ENCODE assay signal across 31 mouse cellular contexts in genomic region chr3:136103339-136103738, GRCm38 (mm10).
"Had no signal": no experiment of that assay in that cellular context is flagged by ENCODE, and none has a peak within 500 bp of the region (broad histone marks: within the 10 kb centered on the region; RNA-seq: fewer than 3 reads in every experiment).

No protein-coding gene starts in this region.

- H3K9me3 ChIP-seq: limb, embryonic 10.5 days; limb, embryonic 12.5 days; limb, embryonic 13.5 days; limb, embryonic 15.5 days; liver, embryonic 12.5 days; liver, embryonic 13.5 days; liver, embryonic 15.5 days; lung, embryonic 15.5 days; megakaryocyte, embryonic 14.5 days; midbrain, embryonic 10.5 days; midbrain, embryonic 12.5 days; midbrain, embryonic 13.5 days; midbrain, embryonic 15.5 days; neural tube, embryonic 12.5 days had no signal

- H3K27ac ChIP-seq: limb, embryonic 10.5 days; limb, embryonic 12.5 days; limb, embryonic 13.5 days; limb, embryonic 15.5 days; liver, embryonic 12.5 days; liver, embryonic 13.5 days; liver, embryonic 14.5 days; liver, embryonic 15.5 days; lung, embryonic 15.5 days; macrophage; midbrain, embryonic 10.5 days; midbrain, embryonic 12.5 days; midbrain, embryonic 13.5 days; midbrain, embryonic 15.5 days; neural tube, embryonic 12.5 days had no signal

- H3K36me3 ChIP-seq: limb, embryonic 10.5 days; limb, embryonic 12.5 days; limb, embryonic 13.5 days; limb, embryonic 15.5 days; liver, embryonic 12.5 days; liver, embryonic 13.5 days; liver, embryonic 15.5 days; lung, embryonic 15.5 days; midbrain, embryonic 10.5 days; midbrain, embryonic 12.5 days; midbrain, embryonic 13.5 days; midbrain, embryonic 15.5 days; neural tube, embryonic 12.5 days had no signal

- ATAC-seq: liver, embryonic 12.5 days; lung, postnatal 0 days; midbrain, embryonic 13.5 days; midbrain, embryonic 15.5 days; midbrain, embryonic 16.5 days had no signal

- H3K27me3 ChIP-seq: limb, embryonic 13.5 days; limb, embryonic 15.5 days; liver, embryonic 12.5 days; liver, embryonic 13.5 days; liver, embryonic 15.5 days; lung, embryonic 15.5 days; megakaryocyte, embryonic 14.5 days; midbrain, embryonic 12.5 days; midbrain, embryonic 13.5 days; midbrain, embryonic 15.5 days; neural tube, embryonic 12.5 days had no signal

- H3K9ac ChIP-seq: limb, embryonic 12.5 days; limb, embryonic 13.5 days; limb, embryonic 15.5 days; liver, embryonic 12.5 days; liver, embryonic 13.5 days; liver, embryonic 14.5 days; liver, embryonic 15.5 days; lung, embryonic 14.5 days; lung, embryonic 15.5 days; midbrain, embryonic 12.5 days; midbrain, embryonic 13.5 days; midbrain, embryonic 15.5 days; neural tube, embryonic 12.5 days had no signal

- DNase-seq: left cerebral cortex, postnatal 4 days; liver; liver, embryonic 13.5 days; lung, adult 18-20 months; lung, adult 2 months; lung, embryonic 14.5 days; lung, postnatal 10 days; lung, postnatal 14 days; lung, postnatal 36 days; lung, postnatal 4 days; midbrain, embryonic 14.5 days had no signal

- H3K4me3 ChIP-seq: limb, embryonic 10.5 days; limb, embryonic 12.5 days; limb, embryonic 13.5 days; limb, embryonic 15.5 days; liver, embryonic 12.5 days; liver, embryonic 13.5 days; liver, embryonic 15.5 days; lung, embryonic 15.5 days; megakaryocyte, embryonic 14.5 days; midbrain, embryonic 10.5 days; midbrain, embryonic 12.5 days; midbrain, embryonic 13.5 days; midbrain, embryonic 15.5 days; myocyte; neural tube, embryonic 12.5 days had no signal

- H3K4me1 ChIP-seq: limb, embryonic 10.5 days; limb, embryonic 12.5 days; limb, embryonic 13.5 days; limb, embryonic 15.5 days; liver, embryonic 12.5 days; liver, embryonic 13.5 days; liver, embryonic 15.5 days; lung, embryonic 15.5 days; midbrain, embryonic 10.5 days; midbrain, embryonic 12.5 days; midbrain, embryonic 13.5 days; midbrain, embryonic 15.5 days; neural tube, embryonic 12.5 days had no signal

- H3K4me2 ChIP-seq: limb, embryonic 12.5 days; limb, embryonic 13.5 days; limb, embryonic 15.5 days; liver, embryonic 11.5 days; liver, embryonic 12.5 days; liver, embryonic 13.5 days; liver, embryonic 15.5 days; lung, embryonic 14.5 days; lung, embryonic 15.5 days; midbrain, embryonic 11.5 days; midbrain, embryonic 12.5 days; midbrain, embryonic 13.5 days; midbrain, embryonic 15.5 days; neural tube, embryonic 12.5 days had no signal
